Mouse (Mus musculus) thymus, postnatal 0 days (tissue): ENCODE results near the gene Armc2. TPM values are rescaled to one million over a fixed set of nuclear protein-coding genes. Genes with fewer than 3 reads are reported as not detected.
"Not testable (repeated sequence)": the region's sequence is repeated elsewhere in the genome, so short reads cannot be mapped to it uniquely, and the experiment has no call there.

Source experiments
- DNase-seq: peaks from one replicate; pipeline ENCODE4 v3.0.0-alpha.2; 2015; ENCODE audit warnings: low spot score
- polyA plus RNA-seq: library from polyadenylated mRNA; unstranded; fragments of >200 nt; fragmentation: Nextera tagmentation; extraction: Ambion mirVana; gene quantifications from 2 replicates; pipeline ENCODE4 v1.2.1, GENCODE M21; 2015

Gene Armc2
- polyA plus RNA-seq, 1 experiment from 2014 or later, result 0.25 TPM

GRCm38 (mm10) chr10:41972676-41973075, 45.6 kb downstream of the Armc2 start:
- peak; percentile 22 for DNase-seq

- DNase-seq, result no peak
These were observed 50.2 kb downstream of the Armc2 start for GRCm38 (mm10) chr10:41967915-41968635.

GRCm38 (mm10) chr10:41962725-41963124, 55.5 kb downstream of the Armc2 start:
- no peak for DNase-seq

GRCm38 (mm10) chr10:41959808-41960207, 58.4 kb downstream of the Armc2 start:
- no peak for DNase-seq

- DNase-seq, result no peak
These were observed 59.5 kb downstream of the Armc2 start for GRCm38 (mm10) chr10:41958677-41959274.

- no peak for DNase-seq
These were observed 60.6 kb downstream of the Armc2 start for GRCm38 (mm10) chr10:41957421-41958225.

GRCm38 (mm10) chr10:41953528-41953864, 64.7 kb downstream of the Armc2 start:
- no peak for DNase-seq

GRCm38 (mm10) chr10:41952850-41953527, 65.3 kb downstream of the Armc2 start:
- no peak for DNase-seq

- not testable (repeated sequence) for DNase-seq
These were observed 65.9 kb downstream of the Armc2 start for GRCm38 (mm10) chr10:41952354-41952753.

- DNase-seq, result no peak
These were observed 79.2 kb downstream of the Armc2 start for GRCm38 (mm10) chr10:41939090-41939489.

GRCm38 (mm10) chr10:41937176-41937575, 81.1 kb downstream of the Armc2 start:
- peak; percentile 47 for DNase-seq

- DNase-seq, result no peak
These were observed 82.1 kb downstream of the Armc2 start for GRCm38 (mm10) chr10:41936100-41936499.

- DNase-seq, result no peak
These were observed 82.8 kb downstream of the Armc2 start for GRCm38 (mm10) chr10:41935476-41935829.

GRCm38 (mm10) chr10:41934633-41935475, 83.4 kb downstream of the Armc2 start:
- no peak for DNase-seq

- peak; percentile 65 for DNase-seq
These were observed 84.7 kb downstream of the Armc2 start for GRCm38 (mm10) chr10:41933536-41933935.

GRCm38 (mm10) chr10:41932943-41933342, 85.3 kb downstream of the Armc2 start:
- no peak for DNase-seq

GRCm38 (mm10) chr10:41931962-41932361, 86.3 kb downstream of the Armc2 start:
- DNase-seq, result no peak

GRCm38 (mm10) chr10:41930966-41931365, 87.3 kb downstream of the Armc2 start:
- no peak for DNase-seq

GRCm38 (mm10) chr10:41926726-41927125, 91.5 kb downstream of the Armc2 start:
- DNase-seq, result no peak

- no peak for DNase-seq
These were observed 105.8 kb downstream of the Armc2 start for GRCm38 (mm10) chr10:41912290-41912994.
